Mouse (Mus musculus) forebrain, embryonic 16.5 days (tissue): ENCODE results near the gene Oas2. TPM values are rescaled to one million over a fixed set of nuclear protein-coding genes. Genes with fewer than 3 reads are reported as not detected.

Source experiments
- ATAC-seq: fragments of 200-750 bp; cut with Nextera tagmentation; 2 replicates; pipeline ENCODE4 v1.8.0; 2017; ENCODE audit warnings: mild to moderate bottlenecking, moderate library complexity
- H3K27ac ChIP-seq: fragments of 300-500 bp; sonication (generic); 2 replicates; pipeline ENCODE4 v1.5.1; 2014; ENCODE audit warnings: low read length, control low read depth
- H3K27me3 ChIP-seq: fragments of 300-500 bp; sonication (generic); replicated peaks from 2 replicates; pipeline ENCODE4 v1.6.1; 2014; ENCODE audit warnings: low read length; ENCODE audit not compliant: control insufficient read depth, insufficient read depth
- H3K36me3 ChIP-seq: fragments of 300-500 bp; sonication (generic); 2 replicates; pipeline ENCODE4 v1.6.1; 2014; ENCODE audit not compliant: control insufficient read depth, insufficient read depth
- H3K4me1 ChIP-seq: fragments of 300-500 bp; sonication (generic); replicated peaks from 2 replicates; pipeline ENCODE4 v1.6.1; 2014; ENCODE audit warnings: low read length; ENCODE audit not compliant: control insufficient read depth, insufficient read depth
- H3K4me2 ChIP-seq: fragments of 300-500 bp; sonication (generic); 2 replicates; pipeline ENCODE4 v1.6.1; 2014; ENCODE audit warnings: mild to moderate bottlenecking, low read length, control low read depth
- H3K4me3 ChIP-seq: fragments of 300-500 bp; sonication (generic); replicated peaks from 2 replicates; pipeline ENCODE4 v1.5.1; 2014; ENCODE audit warnings: mild to moderate bottlenecking, low read length, control low read depth
- H3K9ac ChIP-seq: fragments of 300-500 bp; sonication (generic); replicated peaks from 2 replicates; pipeline ENCODE4 v1.6.1; 2014; ENCODE audit warnings: low read depth, low read length, control low read depth
- H3K9me3 ChIP-seq: fragments of 300-500 bp; sonication (generic); 2 replicates; pipeline ENCODE4 v1.6.1; 2016; ENCODE audit warnings: low read length; ENCODE audit not compliant: control insufficient read depth
- WGBS: fragments of 180-500 bp; shearing (Covaris S2); extraction: QIAGEN DNeasy Blood & Tissue Kit; methylation state at CpG from one replicate; pipeline ENCODE4 v1.1.7; 2014; 5-methylcytosine and 5-hydroxymethylcytosine counted together
- polyA plus RNA-seq: library from polyadenylated mRNA; unstranded; fragments of >200 nt; fragmentation: Nextera tagmentation; extraction: Ambion mirVana; gene quantifications from 2 replicates; pipeline ENCODE4 v1.2.1, GENCODE M21; 2015

Oas2 gene
- polyA plus RNA-seq, 1 experiment from 2014 or later: 0.27 TPM

DNA sequence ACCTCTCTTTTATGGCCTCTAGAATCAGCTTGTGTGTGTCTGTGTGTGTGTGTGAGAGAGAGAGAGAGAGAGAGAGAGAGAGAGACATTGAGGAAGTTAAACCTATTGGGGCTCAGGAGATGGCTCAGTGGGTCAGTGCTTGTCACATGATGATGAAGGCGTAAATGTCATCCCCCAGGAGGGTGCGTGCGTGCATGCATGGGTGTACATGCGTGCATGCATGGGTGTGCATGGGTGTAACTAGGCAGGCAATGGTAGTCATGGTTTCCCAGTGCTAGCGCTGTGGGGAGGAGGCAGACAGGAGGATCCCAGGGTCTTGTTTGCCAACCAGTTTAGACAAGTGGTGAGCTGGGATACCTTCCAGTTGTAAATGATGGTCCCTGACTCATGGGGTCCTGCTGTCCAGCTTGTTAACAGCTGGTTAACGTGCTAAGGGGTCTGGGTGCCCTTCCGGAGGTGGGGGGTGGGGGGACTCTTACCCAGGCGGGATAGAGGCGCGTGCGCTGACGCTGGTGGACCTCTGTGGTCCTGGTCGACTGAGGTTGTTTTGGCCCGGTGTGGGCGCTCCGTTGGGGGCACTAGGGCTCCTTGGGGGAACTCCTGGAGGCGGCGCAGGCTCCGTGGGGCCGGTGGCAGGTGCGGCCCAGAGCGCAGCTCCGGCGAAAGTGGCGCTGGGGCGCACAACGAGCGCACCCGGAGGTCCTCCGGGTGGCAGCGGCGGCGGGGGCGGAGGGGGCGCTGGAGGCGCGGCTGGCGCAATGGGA is 55.5 kb downstream of the Oas2 start:
- H3K36me3 ChIP-seq: peaks cover 11% of the 10 kb centered on the region
- 14% methylated on average over 38 of the region's 38 CpGs for WGBS
- peaks cover 14% of the 10 kb centered on the region for H3K4me1 ChIP-seq
- ATAC-seq: no peak
- H3K4me2 ChIP-seq: no peak overlapping the region
- H3K27me3 ChIP-seq: peaks cover 24% of the 10 kb centered on the region
- H3K9me3 ChIP-seq: no peaks in the 10 kb centered on the region
- no peak overlapping the region for H3K9ac ChIP-seq
- no peak overlapping the region for H3K4me3 ChIP-seq
- no peak overlapping the region for H3K27ac ChIP-seq

DNA sequence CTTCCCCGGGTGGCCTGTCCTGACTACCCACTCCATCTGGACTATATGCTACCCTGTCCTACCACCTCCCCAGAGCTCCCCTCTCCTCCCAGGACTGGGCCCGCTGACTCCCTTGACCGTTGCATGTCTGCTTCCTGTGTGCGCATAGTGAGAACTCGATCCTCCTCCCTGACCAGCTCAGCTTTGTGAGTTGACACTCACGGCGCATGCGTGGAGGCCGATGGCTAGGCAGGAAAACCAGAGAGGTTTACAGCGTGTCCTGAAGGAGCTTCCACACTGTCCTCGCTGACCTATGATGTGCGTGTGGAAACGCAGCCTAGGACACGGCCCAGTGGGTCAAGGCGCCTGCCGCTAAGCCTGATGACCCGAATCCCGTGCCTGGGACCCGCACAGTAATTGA is 57.6 kb downstream of the Oas2 start:
- ATAC-seq: no peak
- H3K9ac ChIP-seq: no peak overlapping the region
- no peak overlapping the region for H3K27ac ChIP-seq
- peaks cover 24% of the 10 kb centered on the region for H3K27me3 ChIP-seq
- WGBS: 81% methylated on average over 19 of the region's 19 CpGs
- H3K4me1 ChIP-seq: peaks cover 6% of the 10 kb centered on the region
- H3K4me3 ChIP-seq: no peak overlapping the region
- H3K36me3 ChIP-seq: peaks cover 15% of the 10 kb centered on the region
- no peak overlapping the region for H3K4me2 ChIP-seq
- no peaks in the 10 kb centered on the region for H3K9me3 ChIP-seq

DNA sequence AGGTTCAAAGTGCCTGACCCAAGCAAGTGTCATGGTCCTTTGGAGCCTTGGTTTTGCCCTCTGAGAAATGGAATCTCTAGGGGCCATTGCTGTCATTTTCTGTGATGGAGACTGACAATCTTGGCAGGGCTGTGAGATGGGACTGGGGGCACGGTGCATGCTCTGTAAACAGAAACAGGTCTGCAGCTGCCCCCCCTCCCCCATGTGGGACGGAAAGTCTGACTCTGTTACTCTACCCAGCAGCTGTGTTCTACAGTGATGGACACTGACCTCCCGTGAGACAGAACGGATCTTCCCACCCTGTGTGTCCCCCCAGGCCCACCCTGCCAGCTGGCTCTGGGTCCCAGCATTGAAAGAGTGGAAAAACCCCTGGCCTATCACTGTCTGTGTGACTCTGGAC is 59.2 kb downstream of the Oas2 start:
- H3K27me3 ChIP-seq: peaks cover 16% of the 10 kb centered on the region
- WGBS: 70% methylated on average over 4 of the region's 4 CpGs
- H3K9me3 ChIP-seq: no peaks in the 10 kb centered on the region
- no peak overlapping the region for H3K4me3 ChIP-seq
- H3K27ac ChIP-seq: no peak overlapping the region
- no peak overlapping the region for H3K9ac ChIP-seq
- H3K4me2 ChIP-seq: no peak overlapping the region
- no peak for ATAC-seq
- H3K4me1 ChIP-seq: peaks cover 6% of the 10 kb centered on the region
- peaks cover 17% of the 10 kb centered on the region for H3K36me3 ChIP-seq

DNA sequence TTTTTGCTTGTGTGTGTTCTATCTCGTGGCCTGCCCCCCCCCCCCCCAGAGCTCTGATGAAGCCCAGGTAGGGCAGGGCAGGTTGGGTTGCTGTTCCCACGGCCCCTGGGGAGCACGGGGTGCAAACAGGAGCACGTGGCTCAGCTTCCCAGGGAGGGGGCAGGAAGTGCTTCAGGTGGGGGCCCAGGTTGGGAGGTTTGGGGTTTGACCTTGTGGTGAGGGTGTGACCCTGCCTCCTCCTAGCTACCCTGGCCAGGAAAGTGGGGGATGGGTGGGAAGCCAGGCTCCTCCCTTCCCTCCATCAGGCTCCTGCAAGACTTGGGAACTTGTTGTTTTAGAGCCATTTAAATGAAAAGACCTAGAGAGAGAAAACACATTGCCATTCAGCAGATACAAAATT is 61.2 kb downstream of the Oas2 start:
- H3K36me3 ChIP-seq: peaks cover 14% of the 10 kb centered on the region
- H3K4me3 ChIP-seq: no peak overlapping the region
- 65% methylated on average over 4 of the region's 4 CpGs for WGBS
- no peak overlapping the region for H3K4me2 ChIP-seq
- H3K27ac ChIP-seq: no peak overlapping the region
- ATAC-seq: no peak
- no peak overlapping the region for H3K9ac ChIP-seq
- H3K4me1 ChIP-seq: no peaks in the 10 kb centered on the region
- H3K27me3 ChIP-seq: peaks cover 3% of the 10 kb centered on the region; the same call in 1 of the 2 replicates
- no peaks in the 10 kb centered on the region for H3K9me3 ChIP-seq

DNA sequence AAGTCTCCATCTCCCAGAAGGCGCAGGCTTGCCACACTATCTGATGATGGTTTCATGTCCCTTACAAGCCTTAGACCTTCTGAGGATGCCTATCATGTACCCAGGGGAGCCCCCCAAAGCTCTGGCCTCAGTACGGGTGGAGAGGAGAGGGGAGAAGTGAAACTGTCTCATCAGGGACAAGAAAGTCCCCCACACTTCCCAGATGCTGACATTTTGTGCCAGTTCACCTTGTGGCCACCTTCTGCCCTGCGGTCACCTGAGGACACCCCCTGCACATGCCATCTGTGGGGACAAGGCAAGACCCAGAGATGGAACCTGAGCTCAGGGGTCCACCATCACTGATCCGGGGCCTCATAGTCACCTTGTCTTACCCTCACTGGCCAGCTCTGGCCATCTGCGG is 61.8 kb downstream of the Oas2 start:
- ATAC-seq: no peak
- Histone ChIP-seq H3K27me3 (0 out of 2 replicates have a peak, but pooled peaks cover 3% of the 10 kb centered on the region), H3K27ac (no peak overlapping the region), H3K9ac (no peak overlapping the region), H3K9me3 (no peaks in the 10 kb centered on the region), H3K36me3 (peaks cover 14% of the 10 kb centered on the region), H3K4me3 (no peak overlapping the region), H3K4me2 (no peak overlapping the region), H3K4me1 (0 out of 2 replicates have a peak, but pooled peaks cover 2% of the 10 kb centered on the region)
- 94% methylated on average over 5 of the region's 5 CpGs for WGBS

DNA sequence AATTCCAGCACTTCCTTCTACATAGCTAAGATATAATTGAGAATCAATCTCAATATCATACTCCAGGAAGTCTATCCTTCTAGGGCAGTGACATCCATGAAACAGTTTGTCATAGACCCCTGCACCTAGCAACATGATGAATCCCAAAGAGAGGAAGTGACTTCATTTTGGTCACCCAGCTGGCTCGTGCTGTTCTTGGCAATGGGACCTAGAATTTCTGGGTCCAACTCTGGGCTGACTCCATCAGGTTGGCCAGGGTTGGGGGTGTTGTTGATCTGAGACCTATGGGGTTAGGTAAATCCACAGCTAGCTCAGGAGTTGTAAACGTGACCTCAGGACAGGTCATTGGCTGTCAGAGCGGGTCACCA is 62.2 kb downstream of the Oas2 start:
- Histone ChIP-seq H3K4me3 (no peak overlapping the region), H3K9me3 (no peaks in the 10 kb centered on the region), H3K27me3 (0 out of 2 replicates have a peak, but pooled peaks cover 3% of the 10 kb centered on the region), H3K4me2 (no peak overlapping the region), H3K4me1 (peaks cover 2% of the 10 kb centered on the region; the same call in 1 of the 2 replicates), H3K27ac (no peak overlapping the region), H3K36me3 (peaks cover 14% of the 10 kb centered on the region), H3K9ac (no peak overlapping the region)
- 87% methylated on average over 3 of the region's 3 CpGs for WGBS
- no peak for ATAC-seq

DNA sequence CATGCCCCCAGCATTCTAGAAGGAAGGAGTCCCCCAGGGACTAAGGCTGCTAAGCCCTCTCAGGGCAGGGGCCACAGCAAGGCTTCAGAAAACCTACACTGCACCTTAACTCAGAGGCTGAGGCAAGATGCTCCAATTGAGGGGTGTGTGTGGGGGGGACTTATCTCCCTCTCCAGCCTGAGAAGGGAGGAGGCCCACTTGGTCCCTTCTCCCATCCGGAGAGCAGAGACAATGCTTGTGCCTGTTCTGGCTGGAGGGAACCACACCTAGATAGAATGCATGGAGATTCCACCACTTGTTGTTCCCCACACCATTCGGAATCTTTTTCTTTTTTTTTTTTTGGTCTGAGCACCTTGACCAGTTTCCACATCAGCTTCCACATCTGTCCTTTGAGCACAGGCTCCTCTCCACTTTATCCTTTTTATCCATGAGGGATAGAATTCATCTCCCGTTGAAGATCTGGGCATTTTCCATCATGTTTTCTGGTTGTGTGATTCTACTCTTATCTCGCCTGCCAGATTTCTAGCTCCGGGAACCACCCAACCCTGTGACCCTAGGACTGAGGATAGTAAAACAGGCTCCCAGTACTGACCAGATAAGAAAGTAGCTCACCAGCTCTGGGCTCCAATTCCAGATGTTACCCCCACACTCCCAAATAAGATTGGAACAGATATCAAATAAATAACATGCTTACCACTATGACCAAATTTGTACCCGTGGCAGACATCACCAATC is 62.7 kb downstream of the Oas2 start:
- peaks cover 2% of the 10 kb centered on the region; the same call in 1 of the 2 replicates for H3K4me1 ChIP-seq
- no peak for ATAC-seq

DNA sequence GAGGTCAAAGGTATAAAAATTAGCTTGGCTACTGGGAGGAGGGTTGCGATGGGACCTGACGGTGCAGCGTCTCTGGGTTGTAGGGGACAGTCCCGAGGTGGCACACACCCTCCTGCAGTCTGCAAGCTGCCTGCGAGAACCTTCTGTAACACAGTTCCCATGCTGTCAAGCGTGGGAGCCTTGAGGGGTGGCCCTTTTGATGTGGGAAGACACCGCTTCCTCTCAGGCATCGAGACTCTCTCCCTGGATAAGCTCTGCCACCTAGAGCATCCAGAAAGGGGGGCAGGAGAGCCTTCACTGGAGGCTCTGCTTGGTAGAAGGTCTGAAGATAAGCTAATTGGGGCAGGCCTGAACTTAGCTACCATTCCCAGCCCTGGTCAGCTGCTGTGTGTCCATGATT is 64.0 kb downstream of the Oas2 start:
- 82% methylated on average over 8 of the region's 8 CpGs for WGBS
- no peak overlapping the region for H3K4me3 ChIP-seq

More for the DNA sequence above, 62.7 kb downstream of the Oas2 start:
- 85% methylated on average over 6 of the region's 6 CpGs for WGBS
- no peaks in the 10 kb centered on the region for H3K9me3 ChIP-seq
- no peak overlapping the region for H3K4me3 ChIP-seq
- no peak overlapping the region for H3K27ac ChIP-seq
- H3K36me3 ChIP-seq: peaks cover 12% of the 10 kb centered on the region
- H3K4me2 ChIP-seq: no peak overlapping the region
- no peak overlapping the region for H3K9ac ChIP-seq
- H3K27me3 ChIP-seq: 0 out of 2 replicates have a peak, but pooled peaks cover 3% of the 10 kb centered on the region

DNA sequence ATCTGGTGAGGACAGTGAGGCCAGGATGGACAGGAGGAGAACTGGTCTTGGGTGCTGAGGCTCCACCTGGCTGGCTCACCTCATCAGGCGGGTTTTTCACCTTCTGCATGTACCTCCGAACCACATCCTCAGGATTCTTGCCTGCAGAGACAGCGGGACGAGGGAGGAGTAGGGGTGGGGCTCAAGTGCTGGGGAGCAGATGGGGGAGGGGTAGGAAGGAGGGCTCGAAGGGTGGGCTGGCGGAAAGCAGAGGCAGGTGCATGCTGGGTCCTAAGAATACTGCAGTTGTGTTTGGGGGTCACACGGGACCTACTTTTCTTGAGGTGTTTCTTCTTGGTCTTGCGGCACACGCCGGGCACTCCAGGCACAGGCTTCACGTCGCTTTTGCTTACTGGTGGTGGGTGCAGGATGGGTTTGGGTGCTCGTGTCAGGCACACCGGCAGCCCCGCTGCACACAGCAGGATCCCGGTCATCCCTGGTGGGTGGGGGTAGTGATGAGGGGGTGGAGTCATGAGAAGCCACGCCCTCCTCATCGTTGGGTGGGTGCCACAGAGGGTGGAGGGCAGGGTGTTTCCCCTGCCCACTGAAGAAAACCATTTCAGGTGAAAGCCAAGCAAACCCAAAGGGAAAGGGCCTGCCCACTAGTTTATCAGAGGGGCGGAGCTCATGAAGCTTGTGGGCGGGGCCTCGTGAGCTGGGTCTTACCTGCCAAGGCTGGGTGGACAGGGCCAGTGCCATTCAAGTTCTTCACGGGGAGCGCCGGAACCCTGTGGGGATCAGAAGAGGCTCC is 66.5 kb downstream of the Oas2 start:
- Histone ChIP-seq H3K4me1 (peaks cover 20% of the 10 kb centered on the region), H3K9me3 (no peaks in the 10 kb centered on the region), H3K4me3 (no peak overlapping the region), H3K36me3 (peaks cover 12% of the 10 kb centered on the region; the same call in 1 of the 2 replicates), H3K27me3 (0 out of 2 replicates have a peak, but pooled peaks cover 3% of the 10 kb centered on the region), H3K27ac (no peak overlapping the region), H3K4me2 (no peak overlapping the region), H3K9ac (no peak overlapping the region)
- ATAC-seq: no peak
- WGBS: 9% methylated on average over 24 of the region's 24 CpGs

More for the DNA sequence above, 64.0 kb downstream of the Oas2 start:
- Histone ChIP-seq H3K36me3 (peaks cover 12% of the 10 kb centered on the region; the same call in 1 of the 2 replicates), H3K9me3 (no peaks in the 10 kb centered on the region), H3K4me1 (peaks cover 9% of the 10 kb centered on the region), H3K4me2 (no peak overlapping the region), H3K27ac (no peak overlapping the region), H3K9ac (no peak overlapping the region), H3K27me3 (0 out of 2 replicates have a peak, but pooled peaks cover 3% of the 10 kb centered on the region)
- ATAC-seq: no peak
